Mouse (Mus musculus) lung, postnatal 0 days (tissue): Measurements from ENCODE around the gene Pygm.

Source experiments
- CTCF ChIP-seq: IDR thresholded peaks from 2 replicates; pipeline ENCODE4 v1.5.1; 2016; ENCODE audit warnings: antibody characterized with exemption, mild to moderate bottlenecking
- EP300 ChIP-seq: IDR thresholded peaks from 2 replicates; pipeline ENCODE4 v1.6.1; 2016; ENCODE audit warnings: antibody characterized with exemption, mild to moderate bottlenecking, control low read depth

DNA sequence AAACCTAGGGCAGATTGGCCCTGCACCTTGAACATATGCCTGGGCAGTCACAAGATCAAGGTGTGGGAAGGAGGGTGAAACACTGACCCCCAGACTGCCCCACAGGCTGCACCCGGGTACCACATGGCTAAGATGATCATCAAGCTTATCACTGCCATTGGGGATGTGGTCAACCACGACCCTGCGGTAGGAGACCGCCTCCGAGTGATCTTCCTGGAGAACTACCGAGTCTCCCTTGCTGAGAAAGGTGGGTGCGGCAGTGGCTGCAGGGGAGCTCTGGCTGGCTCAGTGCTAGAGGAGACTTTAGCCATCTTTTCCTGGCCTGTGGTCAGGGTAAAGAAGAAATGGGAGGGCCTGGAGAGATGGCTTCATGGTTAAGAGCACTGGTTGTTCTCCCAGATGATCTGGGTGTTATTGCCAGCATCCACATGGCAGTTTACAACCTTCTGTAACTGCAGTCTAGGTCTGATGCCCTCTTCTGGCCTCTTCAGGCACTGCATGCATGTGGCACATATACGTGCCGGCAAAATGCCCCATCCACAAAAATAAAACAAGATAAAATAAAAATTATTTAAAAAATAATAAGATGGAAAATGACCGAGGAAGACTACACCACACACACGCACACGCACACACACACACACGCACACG lies 8.7 kb downstream of the Pygm start:
- TF ChIP-seq CTCF (peak; percentile 51), EP300 (no peak)
